Mouse (Mus musculus) CH12.LX (cell line): ENCODE measurements around the gene Fxyd1.

ENCODE experiments used
- CHD2 ChIP-seq: IDR thresholded peaks from 2 replicates; pipeline ENCODE4 v1.6.1; 2011; ENCODE audit warnings: low read length, improper control_type of control experiment
- CTCF ChIP-seq, 2 experiments: IDR thresholded peaks in 1 of 2; conservative IDR thresholded peaks in 1 of 2; 2 replicates each; pipeline ENCODE4 v1.5.1; 2011 to 2012; ENCODE audit warnings: low read depth in 2 of 2, low read length in 2 of 2, improper control_type of control experiment in 1 of 2, inconsistent platforms in 1 of 2, mild to moderate bottlenecking in 1 of 2, moderate library complexity in 1 of 2
- HCFC1 ChIP-seq: IDR thresholded peaks from 2 replicates; pipeline ENCODE4 v1.6.1; 2012; ENCODE audit warnings: low read depth, mild to moderate bottlenecking, inconsistent platforms, low read length, improper control_type of control experiment
- JUN ChIP-seq: IDR thresholded peaks from 2 replicates; pipeline ENCODE4 v1.6.1; 2011; ENCODE audit warnings: low read depth, mild to moderate bottlenecking, low read length, improper control_type of control experiment, moderate library complexity; ENCODE audit not compliant: insufficient read depth
- MAZ ChIP-seq: IDR thresholded peaks from 2 replicates; pipeline ENCODE4 v1.6.1; 2012; ENCODE audit warnings: low read depth, mild to moderate bottlenecking, inconsistent platforms, low read length, improper control_type of control experiment, moderate library complexity
- MEF2A ChIP-seq: IDR thresholded peaks from 2 replicates; pipeline ENCODE4 v1.6.1; 2014; ENCODE audit warnings: low read depth, mild to moderate bottlenecking, inconsistent platforms, low read length, improper control_type of control experiment, borderline replicate concordance
- MYC ChIP-seq: IDR thresholded peaks from 2 replicates; pipeline ENCODE4 v1.6.1; 2011; ENCODE audit warnings: low read depth, mild to moderate bottlenecking, improper control_type of control experiment, low read length
- POLR2A ChIP-seq: IDR thresholded peaks from 2 replicates; pipeline ENCODE4 v1.6.1; 2011; ENCODE audit warnings: low read depth, mild to moderate bottlenecking, improper control_type of control experiment, low read length
- TBP ChIP-seq: conservative IDR thresholded peaks from 2 replicates; pipeline ENCODE4 v1.6.1; 2011; ENCODE audit warnings: low read depth, low read length, improper control_type of control experiment
- TCF12 ChIP-seq: IDR thresholded peaks from 2 replicates; pipeline ENCODE4 v1.6.1; 2014; ENCODE audit warnings: low read depth, mild to moderate bottlenecking, inconsistent platforms, low read length, improper control_type of control experiment
- USF1 ChIP-seq: IDR thresholded peaks from 2 replicates; pipeline ENCODE4 v1.6.1; 2014; ENCODE audit warnings: low read depth, mild to moderate bottlenecking, inconsistent platforms, low read length, improper control_type of control experiment
- ZKSCAN1 ChIP-seq: IDR thresholded peaks from 2 replicates; pipeline ENCODE4 v1.6.1; 2012; ENCODE audit warnings: low read depth, inconsistent platforms, low read length, improper control_type of control experiment, borderline replicate concordance

- 0 out of 2 replicates have a peak, but pooled peaks have one; percentile 11 for TF ChIP-seq TCF12
- no peak for TF ChIP-seq CHD2
- 0 out of 2 replicates have a peak, but pooled peaks have one; percentile 21 for TF ChIP-seq HCFC1
- TF ChIP-seq USF1 = no peak
- 0 out of 2 replicates have a peak, but pooled peaks have one; percentile 46 for TF ChIP-seq MAZ
- TF ChIP-seq CTCF (conservative IDR thresholded peaks at IDR 0.05 in 1 of 2, IDR thresholded peaks at IDR 0.05 in 1 of 2; ENCODE audit: low read depth in 2 of 2, low read length in 2 of 2) = no peak
- TF ChIP-seq JUN = no peak
- peak; percentile 60; the same call in 1 of the 2 replicates for TF ChIP-seq POLR2A
- peak; percentile 65; the same call in 1 of the 2 replicates for TF ChIP-seq MEF2A
- no peak for TF ChIP-seq ZKSCAN1
- TF ChIP-seq MYC = no peak
- no peak for TF ChIP-seq TBP
These were observed 15.2 kb downstream of the Fxyd1 start for GRCm38 (mm10) chr7:31041662-31042315.
